Mouse (Mus musculus): ENCODE results near the gene Tsga10ip.
"Not testable (repeated sequence)": the region's sequence is repeated elsewhere in the genome, so short reads cannot be mapped to it uniquely, and the experiment has no call there.

Gene Tsga10ip

GRCm38 (mm10) chr19:5388011-5388441, 14.3 kb downstream of the Tsga10ip start:
- DNase-seq: no peak

- no peak for DNase-seq
Measured at GRCm38 (mm10) chr19:5384715-5385114, 17.6 kb downstream of the Tsga10ip start.

DNA sequence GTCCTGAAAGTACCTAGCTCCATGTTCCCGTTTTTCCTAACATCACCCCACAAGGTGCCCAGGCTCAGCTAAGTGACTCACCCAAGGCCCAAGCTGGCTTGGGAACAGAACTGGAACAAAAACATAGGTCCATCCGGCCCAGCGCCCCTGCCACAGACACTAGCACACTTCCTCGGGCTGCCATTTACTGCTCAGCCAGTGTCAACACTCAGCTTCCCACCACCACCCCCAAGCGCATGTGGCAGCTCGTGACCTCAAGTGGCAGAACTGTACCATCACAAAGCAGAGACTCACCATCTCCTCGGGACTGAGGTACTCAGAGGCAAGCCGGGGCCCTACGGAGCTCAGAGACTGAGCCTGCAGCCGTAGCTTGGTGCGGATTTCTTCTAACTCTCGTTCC, 19.0 kb downstream of the Tsga10ip start:
- peak; percentile 90 for DNase-seq

DNA sequence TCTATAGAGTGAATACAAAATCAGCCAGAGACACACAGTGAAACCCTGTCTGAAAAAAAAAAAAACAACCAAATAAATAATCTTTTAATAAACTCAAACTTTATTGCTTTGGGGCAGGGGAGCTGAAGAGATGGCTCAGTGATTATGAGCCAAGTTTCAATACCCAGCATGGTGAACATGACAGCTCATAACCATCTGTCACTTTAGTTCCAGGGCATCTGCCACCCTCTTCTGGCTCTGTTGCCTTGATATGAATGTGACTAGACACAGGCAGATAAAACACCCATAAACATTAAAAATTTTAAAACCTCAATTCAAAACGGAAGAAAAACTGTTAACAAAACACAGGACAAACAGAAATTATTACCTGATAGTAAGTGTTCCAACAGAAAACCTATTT, 24.9 kb downstream of the Tsga10ip start:
- DNase-seq: no peak

GRCm38 (mm10) chr19:5374748-5375147, 27.6 kb downstream of the Tsga10ip start:
- no peak for DNase-seq

- DNase-seq: no peak
Measured at GRCm38 (mm10) chr19:5374177-5374576, 28.1 kb downstream of the Tsga10ip start.

- DNase-seq: no peak
Measured at GRCm38 (mm10) chr19:5372724-5373123, 29.6 kb downstream of the Tsga10ip start.

DNA sequence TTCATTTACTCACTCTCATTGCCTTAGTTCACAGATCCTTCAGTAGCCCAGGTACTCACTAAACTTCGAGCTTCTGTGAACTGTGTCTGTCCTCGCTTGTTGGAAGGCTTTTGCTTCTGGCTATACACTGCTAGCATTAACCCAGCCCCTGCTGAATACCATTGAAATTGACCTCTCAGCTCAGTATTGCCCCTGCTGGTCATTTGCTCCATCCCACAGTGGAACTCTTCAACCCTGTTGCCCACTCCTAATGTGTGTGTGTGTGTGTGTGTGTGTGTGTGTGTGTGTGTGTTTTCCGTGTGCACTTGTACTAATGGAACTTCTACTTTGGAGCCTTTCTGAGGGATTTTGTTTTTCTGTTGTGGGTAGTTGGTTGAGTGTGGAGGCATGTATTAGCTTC, 31.4 kb downstream of the Tsga10ip start:
- DNase-seq: no peak

DNA sequence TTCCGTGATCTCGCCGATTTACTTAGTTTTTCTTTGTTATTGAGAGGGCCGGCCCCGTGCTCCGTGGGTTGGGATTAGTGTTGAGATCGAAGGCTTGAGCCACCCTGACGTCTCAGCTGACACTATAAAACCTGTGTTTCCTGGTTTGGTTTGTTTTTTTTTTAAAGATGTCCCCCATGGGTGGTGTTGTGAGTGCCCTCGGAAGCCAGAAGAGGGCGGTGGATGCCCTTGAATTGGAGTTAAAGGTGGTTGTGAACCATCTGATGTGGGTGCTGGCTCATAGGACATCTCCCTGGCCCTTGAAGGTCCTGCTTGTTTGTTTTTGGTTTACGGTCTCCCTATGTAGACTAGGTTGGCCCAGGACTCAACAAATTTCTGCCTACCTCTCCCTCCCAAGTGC, 34.9 kb downstream of the Tsga10ip start:
- no peak for DNase-seq

- DNase-seq: no peak
Measured at GRCm38 (mm10) chr19:5367053-5367359, 35.3 kb downstream of the Tsga10ip start, which contains the start of gene Banf1. Banf1 (minus strand) TSS chr19:5367168.

GRCm38 (mm10) chr19:5366175-5367052, 35.9 kb downstream of the Tsga10ip start, which contains the start of gene Eif1ad:
Eif1ad (plus strand) TSS chr19:5366741.
- DNase-seq: peak; percentile 99

GRCm38 (mm10) chr19:5365751-5366150, 36.6 kb downstream of the Tsga10ip start:
- DNase-seq: peak; percentile 90

- DNase-seq: no peak
Measured at GRCm38 (mm10) chr19:5364124-5364523, 38.2 kb downstream of the Tsga10ip start.

- no peak for DNase-seq
Measured at GRCm38 (mm10) chr19:5362186-5362585, 40.1 kb downstream of the Tsga10ip start.

DNA sequence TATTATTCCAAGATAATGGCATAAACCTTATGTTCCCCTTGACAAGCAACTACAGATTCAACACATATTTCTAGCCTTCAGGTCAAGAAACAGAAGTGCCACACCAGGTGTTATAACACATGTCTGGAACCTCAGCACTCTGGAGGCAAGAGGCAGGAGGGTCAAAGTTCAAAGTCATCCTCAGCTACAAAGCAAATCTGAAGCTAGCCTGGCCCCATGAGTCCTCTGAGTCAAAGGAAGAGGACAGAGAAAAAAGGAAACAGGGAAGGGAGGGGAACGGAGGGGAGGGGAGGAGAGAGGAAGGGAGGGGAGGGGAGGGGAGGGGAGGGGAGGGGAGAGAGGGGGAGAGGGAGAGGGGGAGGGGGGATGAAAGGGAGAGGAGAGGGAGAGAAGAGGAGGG, 46.2 kb downstream of the Tsga10ip start:
- no peak for DNase-seq

- DNase-seq: no peak
Measured at GRCm38 (mm10) chr19:5353609-5354008, 48.7 kb downstream of the Tsga10ip start.

DNA sequence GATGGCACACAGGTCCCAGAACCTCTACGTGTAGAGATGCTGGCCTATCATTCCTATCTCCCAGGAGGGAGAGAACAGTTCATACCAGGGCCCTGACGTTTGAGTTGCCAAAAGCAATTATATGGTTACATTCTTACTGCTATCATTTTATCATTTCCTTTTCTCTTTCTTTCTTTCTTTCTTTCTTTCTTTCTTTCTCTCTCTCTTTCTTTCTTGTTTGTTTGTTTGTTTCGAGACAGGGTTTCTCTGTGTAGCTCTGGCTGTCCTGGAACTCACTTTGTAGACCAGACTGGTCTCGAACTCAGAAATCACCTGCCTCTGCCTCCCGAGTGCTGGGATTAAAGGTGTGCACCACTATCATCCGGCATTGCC, 52.8 kb downstream of the Tsga10ip start, which contains the start of gene Cst6:
Cst6 (minus strand) TSS at position 73 of the 372 bp plus-strand sequence.
- DNase-seq: not testable (repeated sequence)

DNA sequence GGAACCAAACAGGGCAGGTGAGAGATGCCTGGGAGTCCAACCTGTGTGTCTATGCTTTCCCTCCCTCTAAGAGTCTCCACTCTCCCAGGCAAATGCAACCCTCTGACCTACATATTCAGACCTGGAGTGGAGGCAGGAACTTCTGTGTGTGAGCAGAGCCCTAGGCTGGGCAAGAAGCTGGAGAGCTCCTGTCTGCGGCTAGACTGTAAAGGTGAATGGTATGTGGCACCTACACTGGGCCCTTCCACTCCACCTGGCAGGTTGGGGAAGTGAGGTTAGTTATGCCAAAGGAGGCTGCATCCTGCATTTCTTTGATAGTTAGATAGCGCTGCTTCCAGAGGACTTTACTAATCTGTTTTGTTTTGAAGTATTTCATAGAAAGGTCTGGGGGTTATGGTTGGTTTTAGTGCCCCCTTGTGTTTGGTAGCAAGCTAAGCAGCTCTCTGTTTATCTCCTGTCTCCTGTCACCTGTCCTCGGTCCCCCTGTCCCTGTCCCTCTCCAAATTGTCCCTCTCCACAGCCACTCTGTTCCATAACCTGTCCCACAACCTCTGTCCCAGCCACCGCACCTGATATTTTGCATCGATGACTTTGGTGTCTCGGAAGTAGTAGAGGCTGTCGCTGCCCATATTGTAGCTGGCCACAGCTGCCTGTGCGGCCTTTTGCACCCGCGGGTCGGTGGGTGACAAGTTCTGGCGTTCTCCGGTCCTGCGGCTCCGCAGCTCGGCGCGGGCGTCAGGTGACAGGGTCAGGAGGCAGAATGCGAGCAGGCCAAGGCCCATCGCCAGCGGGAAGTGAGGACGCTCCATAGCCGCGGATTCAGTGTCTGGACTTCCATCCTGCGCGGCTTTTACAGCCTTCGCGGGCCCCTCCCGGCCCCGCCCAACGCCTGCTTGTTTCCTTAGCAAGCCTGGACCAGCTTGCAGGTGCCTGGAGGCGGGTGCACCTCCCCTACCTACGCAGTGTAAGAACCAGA, 53.5 kb downstream of the Tsga10ip start:
- DNase-seq: peak; percentile 90

GRCm38 (mm10) chr19:5348064-5348463, 54.3 kb downstream of the Tsga10ip start:
- peak; percentile 88 for DNase-seq

DNA sequence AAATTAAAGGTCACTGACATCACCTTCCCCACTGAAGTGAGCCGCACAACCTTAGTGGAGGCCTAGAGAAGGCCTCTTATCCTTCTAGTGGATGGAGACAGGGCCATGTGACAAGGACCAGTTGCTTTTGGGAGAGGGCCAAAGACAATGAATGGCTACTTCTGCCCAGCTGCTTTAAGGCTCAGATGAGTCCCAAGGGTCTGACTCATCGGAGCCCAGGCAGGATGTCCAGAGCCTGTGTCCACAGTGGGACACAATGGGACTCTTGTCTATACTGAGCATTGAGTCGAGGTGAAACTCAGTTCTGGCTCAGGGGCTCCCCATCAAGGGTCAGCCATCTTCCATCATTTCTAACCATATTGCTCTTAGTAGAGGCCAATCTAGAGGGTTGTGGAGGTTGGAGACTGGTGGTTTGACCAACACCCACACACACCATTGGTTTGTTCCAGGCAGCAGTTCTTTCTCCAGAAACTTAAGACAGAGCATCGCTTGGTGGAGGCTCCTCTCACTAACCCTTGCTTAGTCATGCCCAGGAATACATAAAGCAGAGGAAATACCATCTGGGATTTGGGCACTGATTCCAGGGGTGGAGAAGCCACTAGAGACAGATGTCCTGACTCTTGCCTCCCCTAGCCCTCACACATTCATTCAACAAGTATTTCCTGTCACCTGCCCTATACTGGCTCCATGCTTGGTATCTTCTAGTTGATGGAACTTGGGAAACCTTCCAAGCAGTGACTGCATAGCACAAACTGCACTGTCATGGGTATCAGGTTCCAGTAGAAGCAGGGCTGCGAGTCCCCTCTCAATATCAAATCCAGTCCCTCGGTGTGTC, 56.8 kb downstream of the Tsga10ip start:
- DNase-seq: peak; percentile 99

- peak; percentile 98 for DNase-seq
Measured at GRCm38 (mm10) chr19:5341360-5341759, 61.0 kb downstream of the Tsga10ip start.

Measured in heart, adult 11 months (tissue).